9 mouse cellular contexts compared by ENCODE assay signal in genomic region chr17:83889329-83889690, GRCm38 (mm10). TPM values are rescaled to one million over a fixed set of nuclear protein-coding genes. Genes with fewer than 3 reads are reported as not detected.
A peak's percentile ranks its signal among the peaks of the same experiment; 100 is the strongest.
DNase-seq lines count a peak whose midpoint lies in the region; ATAC-seq and TF ChIP-seq lines count a peak whose summit lies in the region.
"Had no signal": no experiment of that assay in that cellular context is flagged by ENCODE, and none has a peak within 500 bp of the region (broad histone marks: within the 10 kb centered on the region; RNA-seq: fewer than 3 reads in every experiment).

No protein-coding gene starts in this region.

- H3K9me3 ChIP-seq in hindbrain, embryonic 10.5 days: no peaks in the 10 kb centered on the region
- no peaks in the 10 kb centered on the region for H3K9me3 ChIP-seq in hindbrain, embryonic 11.5 days (ENCODE audit: control insufficient read depth, low read length)
- H3K9me3 ChIP-seq in lung, embryonic 16.5 days (ENCODE audit: control insufficient read depth, low read length): no peaks in the 10 kb centered on the region
- no peaks in the 10 kb centered on the region for H3K9me3 ChIP-seq in hindbrain, embryonic 16.5 days (ENCODE audit: control insufficient read depth, low read length)

- no peaks in the 10 kb centered on the region for H3K27me3 ChIP-seq in hindbrain, embryonic 10.5 days (ENCODE audit: insufficient read depth, poor library complexity, severe bottlenecking)
- no peaks in the 10 kb centered on the region for H3K27me3 ChIP-seq in hindbrain, embryonic 11.5 days (ENCODE audit: control insufficient read depth, insufficient read depth, low read length)
- H3K27me3 ChIP-seq in lung, embryonic 16.5 days (ENCODE audit: control insufficient read depth, insufficient read depth, low read depth, low read length): no peaks in the 10 kb centered on the region
- no peaks in the 10 kb centered on the region for H3K27me3 ChIP-seq in hindbrain, embryonic 16.5 days (replicated peaks; ENCODE audit: control insufficient read depth, insufficient read depth, low read length)

- TF ChIP-seq CTCF in lung, adult 2 months (IDR thresholded peaks at IDR 0.05; ENCODE audit: insufficient read depth, low read length): no peak
- no peak for TF ChIP-seq CTCF in olfactory bulb, adult 2 months (IDR thresholded peaks at IDR 0.05; ENCODE audit: insufficient read depth, low read depth, low read length)

- intact Hi-C loops in left cerebral cortex, postnatal 25 days (cut with DNase I): no loop called here

- H3K27ac ChIP-seq in hindbrain, embryonic 10.5 days: peak overlapping the region; percentile 23; the same call in 1 of the 2 replicates
- no peak overlapping the region for H3K27ac ChIP-seq in hindbrain, embryonic 11.5 days (ENCODE audit: low read depth, low read length)
- peak overlapping the region; percentile 77 for H3K27ac ChIP-seq in lung, embryonic 16.5 days (ENCODE audit: low read length)
- peak overlapping the region; percentile 64 for H3K27ac ChIP-seq in hindbrain, embryonic 16.5 days (ENCODE audit: low read depth, low read length)
- H3K27ac ChIP-seq in olfactory bulb, adult 2 months (ENCODE audit: insufficient read depth, low read depth, low read length): peak overlapping the region; percentile 77; the same call in 1 of the 2 replicates

- H3K4me2 ChIP-seq in hindbrain, embryonic 11.5 days (replicated peaks; ENCODE audit: low read depth, low read length): no peak overlapping the region
- no peak overlapping the region for H3K4me2 ChIP-seq in lung, embryonic 16.5 days (ENCODE audit: low read depth, low read length)
- H3K4me2 ChIP-seq in hindbrain, embryonic 16.5 days (ENCODE audit: low read length): no peak overlapping the region

- no peak for ATAC-seq in hindbrain, embryonic 11.5 days (ENCODE audit: low FRiP score)
- no peak for ATAC-seq in lung, embryonic 16.5 days (ENCODE audit: low read depth)
- no peak for ATAC-seq in hindbrain, embryonic 16.5 days

- TF ChIP-seq POLR2A in lung, adult 2 months (IDR thresholded peaks at IDR 0.05; ENCODE audit: borderline replicate concordance, extremely low read depth, low read depth, low read length): no peak
- no peak for TF ChIP-seq POLR2A in olfactory bulb, adult 2 months (IDR thresholded peaks at IDR 0.05; ENCODE audit: insufficient read depth, low read depth, low read length)

- WGBS in hindbrain, embryonic 10.5 days: 86% methylated on average over 5 of the region's 5 CpGs
- 86% methylated on average over 5 of the region's 5 CpGs for WGBS in hindbrain, embryonic 11.5 days
- WGBS in lung, embryonic 16.5 days: 47% methylated on average over 5 of the region's 5 CpGs
- 76% methylated on average over 5 of the region's 5 CpGs for whole genome bisulfite sequencing in lung, adult 2 months
- WGBS in hindbrain, embryonic 16.5 days: 71% methylated on average over 5 of the region's 5 CpGs
- 71% methylated on average over 5 of the region's 5 CpGs for WGBS in olfactory bulb, adult 2 months

- H3K4me3 ChIP-seq in hindbrain, embryonic 10.5 days: no peak overlapping the region
- no peak overlapping the region for H3K4me3 ChIP-seq in hindbrain, embryonic 11.5 days (ENCODE audit: low read depth, low read length)
- H3K4me3 ChIP-seq in lung, embryonic 16.5 days (ENCODE audit: low read length): no peak overlapping the region
- H3K4me3 ChIP-seq in lung, adult 2 months (replicated peaks; ENCODE audit: extremely low read depth, low read depth, low read length): no peak overlapping the region
- no peak overlapping the region for H3K4me3 ChIP-seq in hindbrain, embryonic 16.5 days (ENCODE audit: low read length)
- no peak overlapping the region for H3K4me3 ChIP-seq in olfactory bulb, adult 2 months (ENCODE audit: insufficient read depth, low read depth, low read length)

- no peak overlapping the region for H3K9ac ChIP-seq in hindbrain, embryonic 11.5 days (ENCODE audit: low read depth, low read length)
- no peak overlapping the region for H3K9ac ChIP-seq in lung, embryonic 16.5 days (ENCODE audit: low read length)
- no peak overlapping the region for H3K9ac ChIP-seq in hindbrain, embryonic 16.5 days (ENCODE audit: low read depth, low read length)

- no peak for DNase-seq in hindbrain, embryonic 10.5 days (ENCODE audit: low spot score)
- no peak for DNase-seq in hindbrain, embryonic 11.5 days (ENCODE audit: low spot score)
- DNase-seq in lung, adult 2 months: no peak
- DNase-seq in adrenal gland, postnatal 36 days: no peak
- no peak for DNase-seq in left cerebral cortex, postnatal 25 days (ENCODE audit: low spot score in 2 of 2)
- DNase-seq: retina, postnatal 1 day had no signal

- no peaks in the 10 kb centered on the region for H3K36me3 ChIP-seq in hindbrain, embryonic 10.5 days
- no peaks in the 10 kb centered on the region for H3K36me3 ChIP-seq in hindbrain, embryonic 11.5 days (ENCODE audit: control insufficient read depth, insufficient read depth, low read length)
- H3K36me3 ChIP-seq in lung, embryonic 16.5 days (ENCODE audit: control insufficient read depth, insufficient read depth, low read length): no peaks in the 10 kb centered on the region
- no peaks in the 10 kb centered on the region for H3K36me3 ChIP-seq in hindbrain, embryonic 16.5 days (ENCODE audit: control insufficient read depth, insufficient read depth, low read length)

- peaks cover 16% of the 10 kb centered on the region for H3K4me1 ChIP-seq in hindbrain, embryonic 10.5 days (replicated peaks)
- no peaks in the 10 kb centered on the region for H3K4me1 ChIP-seq in hindbrain, embryonic 11.5 days (replicated peaks; ENCODE audit: control insufficient read depth, insufficient read depth, low read length)
- H3K4me1 ChIP-seq in lung, embryonic 16.5 days (replicated peaks; ENCODE audit: control insufficient read depth, insufficient read depth, low read length): peaks cover 19% of the 10 kb centered on the region
- H3K4me1 ChIP-seq in lung, adult 2 months (ENCODE audit: control insufficient read depth, insufficient read depth, low read length): peaks cover 14% of the 10 kb centered on the region
- peaks cover 13% of the 10 kb centered on the region for H3K4me1 ChIP-seq in hindbrain, embryonic 16.5 days (ENCODE audit: control insufficient read depth, insufficient read depth, low read depth, low read length)
- peaks cover 29% of the 10 kb centered on the region for H3K4me1 ChIP-seq in olfactory bulb, adult 2 months (ENCODE audit: control insufficient read depth, insufficient read depth, low read length)

RNA-seq across cellular contexts. Expression of gene Haao, which starts 41.5 kb away (rescaled TPM):
- 0.41 and 0.54 TPM in 2 replicates for polyA plus RNA-seq in hindbrain, embryonic 10.5 days (2016; fragmentation: Nextera tagmentation; extraction: Ambion mirVana)
- polyA plus RNA-seq in hindbrain, embryonic 11.5 days (2014; fragmentation: Nextera tagmentation; extraction: Ambion mirVana): 0.18 TPM in 1 of 2 replicates, not detected in the other
- polyA plus RNA-seq in lung, embryonic 16.5 days (2015; fragmentation: Nextera tagmentation; extraction: Ambion mirVana): 1.8 and 2.3 TPM in 2 replicates
- polyA plus RNA-seq in lung, adult 2 months (2012; rRNA removed): 8.2 and 9.6 TPM in 2 replicates
- polyA plus RNA-seq in hindbrain, embryonic 16.5 days (2015; fragmentation: Nextera tagmentation; extraction: Ambion mirVana): 0.15 and 0.51 TPM in 2 replicates
- not detected in 2 replicates for polyA plus RNA-seq in olfactory bulb, adult 2 months (2012; ENCODE audit: insufficient read depth, insufficient read length, low replicate concordance, missing spikeins)
- under 1 TPM; 0.36 to 0.76 TPM for total RNA-seq in adrenal gland, postnatal 36 days (2021)
- total RNA-seq in left cerebral cortex, postnatal 25 days (2021): not detected
